Mouse (Mus musculus) lung, postnatal 0 days (tissue): ENCODE data around the gene Brd3. TPM values are rescaled to one million over a fixed set of nuclear protein-coding genes. Genes with fewer than 3 reads are reported as not detected.
"Not testable (repeated sequence)": the region's sequence is repeated elsewhere in the genome, so short reads cannot be mapped to it uniquely, and the experiment has no call there.

Experiments used
- ATAC-seq: fragments of 200-750 bp; cut with Nextera tagmentation; 2 replicates; pipeline ENCODE4 v1.8.0; 2017; ENCODE audit warnings: moderate library complexity
- DNase-seq: peaks from one replicate; pipeline ENCODE4 v3.0.0-alpha.2; 2016; ENCODE audit warnings: low spot score
- H3K27ac ChIP-seq: fragments of 300-500 bp; sonication (generic); 2 replicates; pipeline ENCODE4 v1.5.1; 2014; ENCODE audit warnings: antibody characterized with exemption, mild to moderate bottlenecking, low read length, mixed read lengths
- H3K27me3 ChIP-seq: fragments of 300-500 bp; sonication (generic); replicated peaks from 2 replicates; pipeline ENCODE4 v1.6.1; 2014; ENCODE audit warnings: low read length, mixed read lengths; ENCODE audit not compliant: insufficient read depth
- H3K36me3 ChIP-seq: fragments of 300-500 bp; sonication (generic); 2 replicates; pipeline ENCODE4 v1.6.1; 2014; ENCODE audit warnings: low read length, mixed read lengths; ENCODE audit not compliant: insufficient read depth
- H3K4me1 ChIP-seq: fragments of 300-500 bp; sonication (generic); 2 replicates; pipeline ENCODE4 v1.6.1; 2014; ENCODE audit warnings: antibody characterized with exemption, low read depth, low read length, mixed read lengths; ENCODE audit not compliant: insufficient read depth
- H3K4me2 ChIP-seq: fragments of 300-500 bp; sonication (generic); replicated peaks from 2 replicates; pipeline ENCODE4 v1.6.1; 2014; ENCODE audit warnings: low read depth, mild to moderate bottlenecking, low read length, moderate library complexity, mixed read lengths
- H3K4me3 ChIP-seq: fragments of 300-500 bp; sonication (generic); 2 replicates; pipeline ENCODE4 v1.5.1; 2014; ENCODE audit warnings: low read depth, low read length
- H3K9ac ChIP-seq: fragments of 300-500 bp; sonication (generic); replicated peaks from 2 replicates; pipeline ENCODE4 v1.6.1; 2014; ENCODE audit warnings: low read depth, mild to moderate bottlenecking
- H3K9me3 ChIP-seq: fragments of 300-500 bp; sonication (generic); 2 replicates; pipeline ENCODE4 v1.6.1; 2016; ENCODE audit warnings: low read length, mixed read lengths
- CTCF ChIP-seq: IDR thresholded peaks from 2 replicates; pipeline ENCODE4 v1.5.1; 2016; ENCODE audit warnings: antibody characterized with exemption, mild to moderate bottlenecking
- EP300 ChIP-seq: IDR thresholded peaks from 2 replicates; pipeline ENCODE4 v1.6.1; 2016; ENCODE audit warnings: antibody characterized with exemption, mild to moderate bottlenecking, control low read depth
- WGBS: fragments of 180-500 bp; shearing (Covaris S2); extraction: QIAGEN DNeasy Blood & Tissue Kit; methylation state at CpG from one replicate; pipeline ENCODE4 v1.1.7; 2014; 5-methylcytosine and 5-hydroxymethylcytosine counted together
- polyA plus RNA-seq: library from polyadenylated mRNA; unstranded; fragments of >200 nt; fragmentation: Nextera tagmentation; extraction: Ambion mirVana; gene quantifications from 2 replicates; pipeline ENCODE4 v1.2.1, GENCODE M21; 2015

Brd3 gene
- polyA plus RNA-seq, 1 experiment from 2014 or later, result 47.5 TPM

DNA sequence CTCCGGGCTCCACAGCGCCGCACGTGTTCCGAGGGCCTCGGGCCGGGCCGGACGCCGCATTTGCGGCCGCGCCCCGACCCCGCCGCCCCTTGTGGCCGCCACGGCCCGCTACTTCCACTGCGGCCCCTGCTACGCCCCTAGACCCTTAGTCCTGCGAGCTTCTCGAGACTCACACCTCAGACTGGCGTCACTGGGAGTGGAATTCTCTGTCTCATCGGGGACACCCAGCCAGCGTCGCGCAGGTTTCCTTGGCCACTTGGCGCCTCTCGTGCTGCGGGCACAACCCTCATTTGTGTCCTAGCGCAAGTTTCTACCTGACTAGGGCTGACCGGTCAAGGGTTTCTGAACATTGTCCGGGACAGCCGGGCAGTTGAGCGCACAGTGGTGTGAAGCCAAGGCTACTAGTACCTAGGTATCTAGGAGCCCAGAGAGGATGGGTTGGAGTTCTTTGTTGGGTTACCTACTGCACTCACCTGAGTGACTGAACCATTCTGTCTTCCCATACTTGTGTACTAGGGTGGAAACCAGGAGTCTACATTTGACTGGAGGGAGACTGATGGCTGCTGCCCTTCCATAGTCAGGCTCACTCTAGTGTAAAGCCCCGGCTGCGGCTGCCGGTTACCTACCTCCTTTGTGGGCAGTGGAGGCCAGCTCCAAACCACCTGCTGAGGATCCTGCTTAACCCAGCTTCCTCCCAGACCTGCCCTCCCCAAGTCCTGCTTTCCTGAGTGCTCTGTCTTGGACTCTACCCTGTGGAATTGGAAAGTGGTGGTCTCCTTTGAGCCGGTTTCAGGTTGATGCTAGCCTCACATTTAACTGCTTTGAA is 8.1 kb upstream of the Brd3 start:
- H3K27ac ChIP-seq, result peak overlapping the region; percentile 82
- 1% methylated on average over 37 of the region's 40 CpGs for WGBS
- no peaks in the 10 kb centered on the region for H3K27me3 ChIP-seq
- peaks cover 18% of the 10 kb centered on the region for H3K4me1 ChIP-seq
- H3K9ac ChIP-seq, result peak overlapping the region; percentile 77
- peak overlapping the region; percentile 82 for H3K4me2 ChIP-seq
- DNase-seq, result no peak
- H3K36me3 ChIP-seq, result peaks cover 4% of the 10 kb centered on the region
- H3K9me3 ChIP-seq, result no peaks in the 10 kb centered on the region
- H3K4me3 ChIP-seq, result peak overlapping the region; percentile 75
- peak; percentile 60 for ATAC-seq
- no peak for TF ChIP-seq EP300
- TF ChIP-seq CTCF, result peak; percentile 33; the same call in 1 of the 2 replicates

DNA sequence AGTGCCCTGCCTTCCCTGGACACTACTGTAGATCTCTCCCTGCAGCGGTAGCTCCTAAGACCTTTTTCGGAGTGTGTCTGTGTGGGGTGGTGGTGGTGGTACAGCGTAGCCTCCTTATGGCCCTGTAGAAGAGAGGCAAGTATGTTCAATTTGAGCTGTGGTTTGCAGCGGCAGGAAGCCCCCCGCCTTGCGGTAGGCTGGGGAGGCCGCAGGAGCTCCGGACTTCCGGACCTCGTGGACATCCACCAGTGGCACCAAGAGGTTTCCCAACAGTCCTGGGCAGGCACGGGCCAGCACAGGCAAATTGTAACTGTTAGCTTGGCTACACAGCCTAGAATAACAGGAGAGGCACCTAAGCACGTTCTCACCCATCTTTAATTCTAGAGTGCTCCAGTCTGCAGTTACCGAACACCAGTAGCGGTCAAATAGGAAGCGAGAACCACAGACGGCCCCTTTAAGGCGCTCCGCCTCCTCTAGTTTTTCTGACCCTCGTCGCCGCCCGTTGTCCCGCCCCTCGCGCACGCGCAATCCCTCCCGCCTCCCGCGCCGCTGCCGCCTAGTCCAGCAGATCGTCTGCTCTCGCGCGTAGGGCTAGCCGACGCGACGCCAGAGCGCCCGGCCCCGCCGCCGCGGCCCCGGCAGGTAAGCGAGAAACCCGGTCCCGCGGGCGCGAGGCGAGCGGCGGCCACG is 7.3 kb upstream of the Brd3 start, which contains the start of gene Wdr5:
TSS of gene Wdr5 (plus strand) at position 519 of the 690 bp plus-strand sequence.
- Histone ChIP-seq H3K4me1 (peaks cover 18% of the 10 kb centered on the region), H3K36me3 (peaks cover 4% of the 10 kb centered on the region), H3K27ac (peak within 1 kb of the TSS; percentile 82), H3K9ac (peak within 1 kb of the TSS; percentile 77), H3K4me2 (peak within 1 kb of the TSS; percentile 82), H3K9me3 (no peaks in the 10 kb centered on the region), H3K27me3 (no peaks in the 10 kb centered on the region), H3K4me3 (peak within 1 kb of the TSS; percentile 75)
- peak; percentile 95 for ATAC-seq
- under 1% methylated on average over 52 of the region's 57 CpGs for WGBS
- TF ChIP-seq CTCF, result peak; percentile 80
- TF ChIP-seq EP300, result no peak; the same call in 1 of the 2 replicates
- peak; percentile 94 for DNase-seq

DNA sequence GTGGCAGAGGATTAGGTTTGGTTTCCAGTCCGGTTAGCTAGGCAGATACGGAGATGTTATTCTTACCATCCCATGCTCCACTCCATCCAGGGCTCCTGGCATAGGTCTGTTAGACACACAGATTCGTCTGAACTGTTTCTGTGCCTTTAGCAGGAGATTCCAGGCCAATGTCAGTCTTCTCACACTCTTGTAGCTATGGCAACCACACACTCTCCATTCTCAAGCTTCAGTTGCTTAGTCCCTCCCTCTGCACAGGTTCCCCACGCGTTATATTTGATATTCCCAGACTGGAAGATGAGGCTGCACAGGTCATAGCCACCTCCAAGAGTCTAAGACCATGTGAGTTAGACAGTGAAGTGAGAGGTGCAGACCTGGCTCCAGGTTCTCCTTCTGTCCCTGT is 6.4 kb upstream of the Brd3 start:
- WGBS, result 57% methylated on average over 5 of the region's 5 CpGs
- H3K9me3 ChIP-seq, result no peaks in the 10 kb centered on the region
- no peaks in the 10 kb centered on the region for H3K27me3 ChIP-seq
- peak overlapping the region; percentile 54; the same call in 1 of the 2 replicates for H3K9ac ChIP-seq
- no peaks in the 10 kb centered on the region for H3K36me3 ChIP-seq
- H3K4me1 ChIP-seq, result peaks cover 18% of the 10 kb centered on the region
- DNase-seq (no peak), ATAC-seq (no peak)
- peak overlapping the region; percentile 82 for H3K4me2 ChIP-seq
- peak overlapping the region; percentile 82 for H3K27ac ChIP-seq
- H3K4me3 ChIP-seq, result no peak overlapping the region
- TF ChIP-seq CTCF, result no peak
- no peak for TF ChIP-seq EP300

DNA sequence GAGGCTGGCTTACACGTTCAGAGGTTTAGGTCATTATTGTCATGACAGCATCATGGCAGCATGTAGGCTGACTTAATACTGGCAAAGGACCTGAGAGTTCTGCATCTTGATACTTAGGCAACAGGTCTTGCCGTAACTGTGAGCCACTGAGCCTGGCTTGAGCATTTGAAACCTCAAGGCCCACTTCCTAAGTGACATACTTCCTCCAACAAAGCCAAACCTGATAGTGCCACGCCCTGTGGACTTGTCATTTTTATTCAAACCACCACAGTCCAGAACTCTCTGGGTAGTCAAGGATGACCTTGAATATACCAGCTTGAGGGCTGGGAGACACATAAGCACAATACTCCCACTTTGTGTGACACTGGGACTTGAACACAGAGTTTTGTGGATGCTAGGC is 5.4 kb upstream of the Brd3 start:
- no peak overlapping the region for H3K4me3 ChIP-seq
- H3K4me2 ChIP-seq, result no peak overlapping the region
- 88% methylated on average over 3 of the region's 3 CpGs for WGBS
- no peaks in the 10 kb centered on the region for H3K36me3 ChIP-seq
- peaks cover 18% of the 10 kb centered on the region for H3K4me1 ChIP-seq
- H3K27ac ChIP-seq, result no peak overlapping the region
- peak; percentile 15 for DNase-seq
- no peak for TF ChIP-seq CTCF
- no peak for TF ChIP-seq EP300
- H3K9me3 ChIP-seq, result no peaks in the 10 kb centered on the region
- no peak overlapping the region for H3K9ac ChIP-seq
- no peak for ATAC-seq
- H3K27me3 ChIP-seq, result no peaks in the 10 kb centered on the region

DNA sequence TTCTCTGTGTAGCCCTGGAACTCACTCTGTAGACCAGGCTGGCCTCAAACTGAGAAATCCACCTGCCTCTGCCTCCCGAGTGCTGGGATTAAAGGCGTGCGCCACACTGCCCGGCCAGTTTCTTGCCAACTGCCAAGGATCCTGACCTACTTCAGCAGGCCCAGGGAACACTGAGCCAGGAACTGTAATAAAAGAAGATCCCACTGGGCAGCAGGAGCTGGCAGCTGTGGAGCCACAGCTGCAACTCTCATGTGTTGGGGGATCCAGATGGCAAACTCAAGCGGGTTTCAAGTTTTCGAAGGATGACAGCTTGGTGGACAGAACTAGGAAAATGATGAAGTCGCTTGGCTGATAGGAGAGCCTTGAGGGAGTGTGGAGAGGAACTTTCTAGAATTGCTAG is 3.2 kb upstream of the Brd3 start:
- no peak for DNase-seq
- 88% methylated on average over 7 of the region's 7 CpGs for WGBS
- no peak overlapping the region for H3K4me3 ChIP-seq

DNA sequence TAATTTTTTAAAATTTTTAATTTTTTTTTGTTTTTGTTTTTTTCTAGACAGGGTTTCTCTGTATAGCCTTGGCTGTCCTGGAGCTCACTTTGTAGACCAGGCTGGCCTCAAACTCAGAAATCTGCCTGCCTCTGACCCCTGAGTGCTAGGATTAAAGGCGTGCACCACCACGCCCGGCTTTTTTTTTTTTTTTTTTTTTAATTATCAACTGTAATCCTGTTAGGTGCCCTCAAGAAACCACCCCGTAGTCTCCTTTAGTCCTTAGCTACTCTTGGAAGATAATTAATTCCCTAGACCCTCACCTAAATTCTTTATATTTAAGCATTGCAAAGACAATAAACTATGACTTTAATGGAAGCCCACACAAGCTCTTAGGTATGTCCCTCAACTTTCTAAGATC is 804 bp downstream of the Brd3 start:
- H3K9ac ChIP-seq, ATAC-seq: not testable (repeated sequence)
- 74% methylated on average over 4 of the region's 4 CpGs for WGBS

More for the DNA sequence above, 3.2 kb upstream of the Brd3 start:
- peaks cover 7% of the 10 kb centered on the region for H3K4me1 ChIP-seq
- TF ChIP-seq EP300, result no peak
- no peak for TF ChIP-seq CTCF
- H3K27ac ChIP-seq, result no peak overlapping the region
- H3K9me3 ChIP-seq, result no peaks in the 10 kb centered on the region
- ATAC-seq, result no peak
- H3K27me3 ChIP-seq, result no peaks in the 10 kb centered on the region
- H3K36me3 ChIP-seq, result no peaks in the 10 kb centered on the region
- no peak overlapping the region for H3K4me2 ChIP-seq
- H3K9ac ChIP-seq, result no peak overlapping the region

More for the DNA sequence above, 804 bp downstream of the Brd3 start:
- not testable (repeated sequence) for H3K36me3 ChIP-seq, H3K4me1 ChIP-seq, H3K27me3 ChIP-seq, H3K9me3 ChIP-seq, H3K27ac ChIP-seq, DNase-seq, H3K4me2 ChIP-seq, H3K4me3 ChIP-seq
